Mouse (Mus musculus) 3134 (cell line): ENCODE results near the gene Kng1.

Experiments
- DNase-seq: peaks from one replicate; pipeline ENCODE4 v3.0.0-alpha.2; 2011; ENCODE audit warnings: low spot score; ENCODE audit not compliant: insufficient read length; ENCODE audit errors: extremely low read depth

The Kng1 gene

GRCm38 (mm10) chr16:23112861-23113435 lies 55.3 kb downstream of the Kng1 start:
- DNase-seq: no peak

- no peak for DNase-seq
Measured at GRCm38 (mm10) chr16:23113903-23114302, 56.2 kb downstream of the Kng1 start.

- DNase-seq: peak; percentile 65
Measured at GRCm38 (mm10) chr16:23114339-23115171, 56.9 kb downstream of the Kng1 start.

- DNase-seq: no peak
Measured at GRCm38 (mm10) chr16:23115486-23115885, 57.8 kb downstream of the Kng1 start.

- DNase-seq: no peak
Measured at GRCm38 (mm10) chr16:23117173-23117572, 59.5 kb downstream of the Kng1 start.

- no peak for DNase-seq
Measured at GRCm38 (mm10) chr16:23122446-23122845, 64.8 kb downstream of the Kng1 start.

- no peak for DNase-seq
Measured at GRCm38 (mm10) chr16:23123104-23123503, 65.4 kb downstream of the Kng1 start.

- no peak for DNase-seq
Measured at GRCm38 (mm10) chr16:23124398-23124797, 66.7 kb downstream of the Kng1 start.

GRCm38 (mm10) chr16:23127311-23127672 lies 69.6 kb downstream of the Kng1 start:
- DNase-seq: no peak

- DNase-seq: peak; percentile 98
Measured at GRCm38 (mm10) chr16:23127673-23128375, 70.2 kb downstream of the Kng1 start, which contains the start of gene Rfc4. Gene Rfc4 (minus strand): TSS chr16:23127737.

- no peak for DNase-seq
Measured at GRCm38 (mm10) chr16:23130303-23130702, 72.6 kb downstream of the Kng1 start.
